Mouse (Mus musculus) embryonic facial prominence, embryonic 13.5 days (tissue): ENCODE data around the gene Wee2. TPM values are rescaled to one million over a fixed set of nuclear protein-coding genes. Genes with fewer than 3 reads are reported as not detected.
A peak's percentile ranks its signal among the peaks of the same experiment; 100 is the strongest.

Source experiments
- ATAC-seq: fragments of 200-750 bp; cut with Nextera tagmentation; 2 replicates; pipeline ENCODE4 v1.8.0; 2017; ENCODE audit warnings: low read depth; ENCODE audit not compliant: insufficient number of reproducible peaks, insufficient read depth, low FRiP score, low TSS enrichment
- H3K27ac ChIP-seq: fragments of 300-500 bp; sonication (generic); 2 replicates; pipeline ENCODE4 v1.5.1; 2015; ENCODE audit warnings: moderate library complexity, mild to moderate bottlenecking, inconsistent platforms
- H3K27me3 ChIP-seq: fragments of 300-500 bp; sonication (generic); 2 replicates; pipeline ENCODE4 v1.6.1; 2015; ENCODE audit warnings: mild to moderate bottlenecking, inconsistent platforms
- H3K36me3 ChIP-seq: fragments of 300-500 bp; sonication (generic); 2 replicates; pipeline ENCODE4 v1.6.1; 2015; ENCODE audit warnings: mild to moderate bottlenecking, inconsistent platforms
- H3K4me1 ChIP-seq: fragments of 300-500 bp; sonication (generic); 2 replicates; pipeline ENCODE4 v1.6.1; 2015; ENCODE audit warnings: inconsistent platforms
- H3K4me2 ChIP-seq: fragments of 300-500 bp; sonication (generic); 2 replicates; pipeline ENCODE4 v1.6.1; 2015; ENCODE audit warnings: moderate library complexity, mild to moderate bottlenecking, inconsistent platforms
- H3K4me3 ChIP-seq: fragments of 300-500 bp; sonication (generic); 2 replicates; pipeline ENCODE4 v1.5.1; 2015; ENCODE audit warnings: mild to moderate bottlenecking, inconsistent platforms
- H3K9ac ChIP-seq: fragments of 300-500 bp; sonication (generic); 2 replicates; pipeline ENCODE4 v1.6.1; 2015; ENCODE audit warnings: mild to moderate bottlenecking, inconsistent platforms
- H3K9me3 ChIP-seq: fragments of 300-500 bp; sonication (generic); 2 replicates; pipeline ENCODE4 v1.6.1; 2016; ENCODE audit warnings: inconsistent platforms
- WGBS: fragments of 180-500 bp; shearing (Covaris S2); methylation state at CpG from one replicate; pipeline ENCODE4 v1.1.7; 2015; ENCODE audit warnings: mixed read lengths; 5-methylcytosine and 5-hydroxymethylcytosine counted together
- polyA plus RNA-seq: library from polyadenylated mRNA; unstranded; fragments of >200 nt; fragmentation: Nextera tagmentation; extraction: Ambion mirVana; gene quantifications from 2 replicates; pipeline ENCODE4 v1.2.1, GENCODE M21; 2015

The Wee2 gene
- polyA plus RNA-seq, 1 experiment from 2014 or later, result not detected

GRCm38 (mm10) chr6:40423774-40424173, 15.1 kb upstream of the Wee2 start:
- H3K4me3 ChIP-seq, result no peak overlapping the region
- peaks cover 10% of the 10 kb centered on the region for H3K36me3 ChIP-seq
- WGBS, result 50% methylated on average over 1 of the region's 1 CpGs
- ATAC-seq, result no peak
- no peaks in the 10 kb centered on the region for H3K4me1 ChIP-seq
- no peaks in the 10 kb centered on the region for H3K27me3 ChIP-seq
- H3K4me2 ChIP-seq, result no peak overlapping the region
- no peaks in the 10 kb centered on the region for H3K9me3 ChIP-seq
- H3K9ac ChIP-seq, result no peak overlapping the region
- H3K27ac ChIP-seq, result no peak overlapping the region

- Histone ChIP-seq H3K4me1 (peaks cover 13% of the 10 kb centered on the region), H3K4me2 (no peak overlapping the region), H3K27me3 (no peaks in the 10 kb centered on the region), H3K4me3 (no peak overlapping the region), H3K9me3 (no peaks in the 10 kb centered on the region), H3K27ac (no peak overlapping the region), H3K9ac (no peak overlapping the region), H3K36me3 (no peaks in the 10 kb centered on the region)
- WGBS, result 86% methylated on average over 7 of the region's 7 CpGs
- ATAC-seq, result no peak
Measured at GRCm38 (mm10) chr6:40427441-40427840, 11.4 kb upstream of the Wee2 start.

- Histone ChIP-seq H3K36me3 (no peaks in the 10 kb centered on the region), H3K4me2 (no peak overlapping the region), H3K4me3 (no peak overlapping the region), H3K9me3 (no peaks in the 10 kb centered on the region), H3K4me1 (peaks cover 13% of the 10 kb centered on the region), H3K27me3 (no peaks in the 10 kb centered on the region), H3K27ac (no peak overlapping the region), H3K9ac (no peak overlapping the region)
- no peak for ATAC-seq
- WGBS, result 68% methylated on average over 3 of the region's 3 CpGs
Measured at GRCm38 (mm10) chr6:40428696-40429095, 10.2 kb upstream of the Wee2 start.

DNA sequence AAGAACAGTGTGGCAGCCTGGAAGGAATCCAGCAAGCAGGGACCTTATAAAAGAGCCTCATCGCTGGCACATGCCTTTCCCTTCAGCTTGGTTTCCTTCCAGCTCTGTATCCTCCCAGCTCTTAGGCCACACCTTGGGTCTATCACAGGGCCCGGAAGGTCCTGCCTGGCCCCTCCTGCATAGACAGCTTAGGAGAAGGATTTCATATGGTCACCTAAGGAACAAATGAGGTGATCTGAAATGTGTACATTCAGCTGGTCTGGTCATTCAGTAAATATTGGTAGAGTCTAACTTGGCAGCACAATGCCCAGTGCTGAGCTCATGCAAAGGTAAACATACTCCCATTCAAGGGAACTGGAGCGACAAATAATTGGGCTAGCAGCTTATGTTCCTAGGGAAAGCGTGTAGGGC, 9.4 kb upstream of the Wee2 start:
- no peak for ATAC-seq
- no peaks in the 10 kb centered on the region for H3K9me3 ChIP-seq
- no peak overlapping the region for H3K27ac ChIP-seq
- no peaks in the 10 kb centered on the region for H3K36me3 ChIP-seq
- 72% methylated on average over 4 of the region's 4 CpGs for WGBS
- H3K27me3 ChIP-seq, result no peaks in the 10 kb centered on the region
- no peak overlapping the region for H3K9ac ChIP-seq
- H3K4me2 ChIP-seq, result no peak overlapping the region
- H3K4me3 ChIP-seq, result no peak overlapping the region
- H3K4me1 ChIP-seq, result peaks cover 18% of the 10 kb centered on the region

GRCm38 (mm10) chr6:40430251-40430650, 8.6 kb upstream of the Wee2 start:
- no peak overlapping the region for H3K4me2 ChIP-seq
- no peak overlapping the region for H3K9ac ChIP-seq
- 90% methylated on average over 3 of the region's 3 CpGs for WGBS
- H3K4me1 ChIP-seq, result peaks cover 25% of the 10 kb centered on the region
- ATAC-seq, result no peak
- no peak overlapping the region for H3K27ac ChIP-seq
- H3K4me3 ChIP-seq, result no peak overlapping the region
- H3K36me3 ChIP-seq, result no peaks in the 10 kb centered on the region
- no peaks in the 10 kb centered on the region for H3K9me3 ChIP-seq
- no peaks in the 10 kb centered on the region for H3K27me3 ChIP-seq

DNA sequence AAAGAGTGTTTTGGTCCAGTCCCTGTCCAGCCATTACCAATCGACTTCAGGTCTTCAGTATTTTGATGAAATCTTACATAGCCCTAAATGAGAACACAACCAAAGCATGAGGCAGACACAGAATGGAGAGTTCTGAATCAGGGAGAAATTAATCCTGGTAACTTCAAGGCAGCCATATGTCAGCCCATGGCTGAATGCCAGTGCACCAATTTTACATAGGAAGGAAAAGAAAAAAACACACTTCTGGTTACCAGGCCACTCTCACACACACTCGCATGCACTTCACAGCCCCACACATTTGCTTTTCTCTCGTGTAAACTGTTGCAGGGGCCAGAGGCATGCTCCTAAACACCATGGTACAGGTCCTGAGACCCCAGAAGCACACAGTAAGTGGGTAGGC, 8.0 kb upstream of the Wee2 start:
- Histone ChIP-seq H3K4me3 (no peak overlapping the region), H3K4me1 (peaks cover 25% of the 10 kb centered on the region), H3K36me3 (no peaks in the 10 kb centered on the region), H3K4me2 (no peak overlapping the region), H3K27me3 (no peaks in the 10 kb centered on the region), H3K9me3 (no peaks in the 10 kb centered on the region), H3K27ac (no peak overlapping the region), H3K9ac (no peak overlapping the region)
- 56% methylated on average over 3 of the region's 3 CpGs for WGBS
- no peak for ATAC-seq

GRCm38 (mm10) chr6:40431356-40431755, 7.5 kb upstream of the Wee2 start:
- H3K27ac ChIP-seq, result no peak overlapping the region
- H3K4me1 ChIP-seq, result peaks cover 28% of the 10 kb centered on the region
- no peaks in the 10 kb centered on the region for H3K27me3 ChIP-seq
- ATAC-seq, result no peak
- H3K36me3 ChIP-seq, result no peaks in the 10 kb centered on the region
- no peaks in the 10 kb centered on the region for H3K9me3 ChIP-seq
- no peak overlapping the region for H3K9ac ChIP-seq
- WGBS, result 54% methylated on average over 4 of the region's 4 CpGs
- H3K4me2 ChIP-seq, result no peak overlapping the region
- H3K4me3 ChIP-seq, result no peak overlapping the region

GRCm38 (mm10) chr6:40431812-40432211, 7.1 kb upstream of the Wee2 start:
- H3K4me2 ChIP-seq, result no peak overlapping the region
- H3K9me3 ChIP-seq, result no peaks in the 10 kb centered on the region
- no peak overlapping the region for H3K4me3 ChIP-seq
- peaks cover 28% of the 10 kb centered on the region for H3K4me1 ChIP-seq
- ATAC-seq, result no peak
- no peak overlapping the region for H3K27ac ChIP-seq
- H3K9ac ChIP-seq, result no peak overlapping the region
- H3K27me3 ChIP-seq, result no peaks in the 10 kb centered on the region
- H3K36me3 ChIP-seq, result no peaks in the 10 kb centered on the region

DNA sequence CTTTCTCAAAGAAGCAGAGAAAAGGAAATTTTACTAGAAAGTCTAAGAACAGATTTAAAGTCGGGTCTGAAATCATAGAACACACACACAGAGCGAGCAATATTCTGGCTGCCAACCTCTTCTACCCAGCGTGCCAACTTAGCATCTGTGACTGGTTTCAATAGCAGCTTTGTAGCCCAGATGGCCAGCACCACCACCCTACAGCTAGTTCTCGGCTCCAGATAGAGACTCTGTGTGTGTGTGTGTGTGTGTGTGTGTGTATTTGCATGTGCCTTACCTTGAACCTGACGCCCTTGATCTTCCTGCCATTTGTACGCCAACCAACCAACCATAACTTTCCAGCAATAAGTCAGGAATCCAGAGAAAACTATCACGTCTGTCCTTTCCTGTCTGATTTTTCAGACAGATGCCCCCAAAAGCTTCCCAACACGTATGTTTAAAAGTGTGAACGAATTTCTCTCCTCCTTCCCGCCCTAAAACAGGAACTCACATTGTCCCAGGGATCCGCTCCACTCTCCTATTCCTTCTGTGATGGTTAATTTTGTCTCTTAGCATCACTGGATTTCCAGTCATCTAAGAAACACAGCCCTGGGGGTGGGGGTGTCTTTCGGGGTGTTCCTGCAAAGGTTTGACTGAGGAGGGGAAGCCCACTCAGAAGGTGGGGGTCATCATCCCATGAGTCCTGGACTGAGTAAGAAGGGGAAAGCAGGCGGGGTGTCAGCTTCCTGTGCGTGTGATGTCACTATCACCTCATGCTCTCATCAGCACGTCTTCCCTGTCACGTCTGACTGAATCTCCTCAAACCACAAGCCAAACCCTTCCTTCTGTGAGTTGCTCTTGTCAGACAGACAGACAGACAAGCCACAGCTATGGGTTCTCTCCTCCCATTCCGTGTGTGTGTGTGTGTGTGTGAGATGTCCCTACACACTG, 6.3 kb upstream of the Wee2 start:
- no peak overlapping the region for H3K9ac ChIP-seq
- 82% methylated on average over 17 of the region's 17 CpGs for WGBS
- ATAC-seq, result no peak

DNA sequence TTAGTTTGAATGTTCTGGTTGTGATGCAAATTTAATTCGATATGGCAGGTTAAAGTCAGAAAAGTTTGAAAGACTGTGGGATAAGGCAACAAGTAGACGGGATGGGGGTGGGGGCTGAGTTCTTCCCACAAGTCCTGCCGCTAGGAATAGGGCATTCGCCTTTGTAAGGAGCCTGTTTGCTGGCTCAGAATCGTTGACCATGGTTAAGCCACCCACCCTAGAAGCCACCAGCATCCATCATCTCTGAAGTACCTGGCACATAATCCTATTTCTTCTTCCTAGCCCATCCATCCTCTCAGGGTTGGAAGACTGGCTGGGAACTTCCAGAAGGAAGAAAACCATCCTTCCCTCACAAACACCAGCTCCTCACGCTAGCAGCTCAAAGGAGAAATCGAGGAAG, 4.2 kb upstream of the Wee2 start:
- Histone ChIP-seq H3K27me3 (peaks cover 16% of the 10 kb centered on the region), H3K27ac (peak overlapping the region; percentile 76; the same call in 1 of the 2 replicates), H3K4me1 (peaks cover 24% of the 10 kb centered on the region), H3K36me3 (no peaks in the 10 kb centered on the region), H3K9ac (peak overlapping the region; percentile 85), H3K4me2 (peak overlapping the region; percentile 68), H3K9me3 (no peaks in the 10 kb centered on the region), H3K4me3 (peak overlapping the region; percentile 74)
- 12% methylated on average over 7 of the region's 7 CpGs for WGBS
- no peak for ATAC-seq

More for the DNA sequence above, 6.3 kb upstream of the Wee2 start:
- H3K27me3 ChIP-seq, result peaks cover 4% of the 10 kb centered on the region
- no peak overlapping the region for H3K4me2 ChIP-seq
- no peaks in the 10 kb centered on the region for H3K9me3 ChIP-seq
- H3K4me3 ChIP-seq, result no peak overlapping the region
- H3K27ac ChIP-seq, result no peak overlapping the region
- peaks cover 28% of the 10 kb centered on the region for H3K4me1 ChIP-seq
- no peaks in the 10 kb centered on the region for H3K36me3 ChIP-seq

DNA sequence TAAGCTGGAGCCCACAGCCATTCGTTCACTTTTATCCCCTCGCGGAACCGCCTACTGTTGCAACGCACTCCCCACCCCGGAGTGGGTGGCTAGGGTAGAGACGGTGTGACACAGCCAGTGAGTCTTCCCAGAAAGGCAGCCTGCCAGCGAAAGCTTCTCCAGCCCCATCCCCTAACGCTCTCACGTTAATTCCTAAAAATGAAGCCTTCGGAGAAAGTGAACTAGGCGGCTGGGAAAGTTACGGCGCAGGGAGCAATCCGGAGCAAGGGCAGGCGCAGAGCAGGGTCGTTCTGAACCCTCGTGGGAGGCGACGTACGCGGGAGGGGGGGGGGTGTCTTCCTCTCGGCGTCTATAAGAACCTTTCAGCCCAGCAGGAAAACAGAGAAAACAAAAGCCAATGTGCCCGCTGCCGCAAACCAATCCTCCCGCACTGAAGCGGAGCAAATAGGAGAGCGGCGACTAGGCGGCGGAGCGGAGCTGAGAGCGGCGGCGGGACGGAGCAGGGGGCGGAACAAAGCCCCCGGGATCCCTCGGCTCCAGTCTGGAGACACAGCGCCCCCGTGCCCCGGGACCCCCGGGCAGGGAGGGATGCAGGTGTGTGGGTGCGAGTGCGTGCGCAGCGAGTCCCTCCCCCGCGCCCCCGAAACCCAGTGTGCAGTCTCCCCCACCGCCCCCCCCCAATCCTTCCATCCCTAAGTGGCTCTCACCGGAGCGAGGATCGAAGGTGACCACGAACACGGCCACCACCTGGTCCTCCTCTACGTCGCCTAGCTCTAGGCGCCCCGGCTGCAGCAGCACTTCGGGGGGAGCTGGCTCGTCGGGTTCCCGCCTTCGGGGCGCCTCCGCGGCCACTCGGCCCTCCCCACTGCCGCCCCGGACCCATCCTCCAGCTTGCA, 3.5 kb upstream of the Wee2 start:
- under 1% methylated on average over 68 of the region's 72 CpGs for WGBS
- Histone ChIP-seq H3K9ac (peak overlapping the region; percentile 85), H3K27me3 (peaks cover 23% of the 10 kb centered on the region), H3K27ac (peak overlapping the region; percentile 76), H3K9me3 (no peaks in the 10 kb centered on the region), H3K4me1 (peaks cover 22% of the 10 kb centered on the region), H3K4me3 (peak overlapping the region; percentile 74), H3K36me3 (no peaks in the 10 kb centered on the region), H3K4me2 (peak overlapping the region; percentile 68)
- ATAC-seq, result peak; percentile 46
